Mouse (Mus musculus) layer of hippocampus, postnatal 10 days (tissue): ENCODE measurements around the gene Prep. TPM values are rescaled to one million over a fixed set of nuclear protein-coding genes. Genes with fewer than 3 reads are reported as not detected.
"Not testable (repeated sequence)": the region's sequence is repeated elsewhere in the genome, so short reads cannot be mapped to it uniquely, and the experiment has no call there.

Source experiments
- DNase-seq, 2 experiments: peaks; one replicate each; pipeline ENCODE4 v3.0.0; 2021; ENCODE audit warnings: low spot score in 2 of 2
- microRNA-seq, 2 experiments: library from miRNA; unstranded; fragments of <30 nt; microRNA quantifications; one replicate each; pipeline ENCODE4 v1.2.0; 2021
- total RNA-seq, 2 experiments: library from RNA; stranded (reverse); gene quantifications; 2 replicates each; pipeline ENCODE4 v1.2.3; 2021

Gene Prep
- total RNA-seq, 2 experiments from 2014 or later, result 16.9 to 19.5 TPM

GRCm38 (mm10) chr10:45177798-45178197, 110.8 kb downstream of the Prep start, which contains the start of gene Popdc3:
Popdc3 (plus strand) TSS chr10:45178098.
- DNase-seq, result not testable (repeated sequence)

GRCm38 (mm10) chr10:45180677-45181326, 113.8 kb downstream of the Prep start:
- DNase-seq, result no peak

GRCm38 (mm10) chr10:45181344-45181743, 114.3 kb downstream of the Prep start:
- no peak for DNase-seq

- no peak for DNase-seq
These were observed 118.5 kb downstream of the Prep start for GRCm38 (mm10) chr10:45185457-45185856.

- no peak for DNase-seq
These were observed 126.6 kb downstream of the Prep start for GRCm38 (mm10) chr10:45193330-45194310.

- no peak for DNase-seq
These were observed 127.5 kb downstream of the Prep start for GRCm38 (mm10) chr10:45194531-45194930.

- no peak for DNase-seq
These were observed 137.6 kb downstream of the Prep start for GRCm38 (mm10) chr10:45204582-45204981.

- no peak for DNase-seq
These were observed 143.2 kb downstream of the Prep start for GRCm38 (mm10) chr10:45210201-45210600.

GRCm38 (mm10) chr10:45216676-45217075, 149.7 kb downstream of the Prep start:
- no peak for DNase-seq

Small RNA genes within 50 kb of the gene (microRNA-seq; reads per million reads assigned to microRNA genes)
- 0 reads per million in 2 experiments for gene Gm23766

Other genes starting within 250 kb of the Prep start
- gene Popdc3, start 110.9 kb downstream of the Prep start, total RNA-seq, result 1 to 10 TPM; 8.5 to 8.6 TPM